Mouse (Mus musculus) MEL (cell line): ENCODE measurements around the gene Ubxn10. TPM values are rescaled to one million over a fixed set of nuclear protein-coding genes. Genes with fewer than 3 reads are reported as not detected.

Experiments used
- DNase-seq: peaks from one replicate; pipeline ENCODE4 v3.0.0; 2011; ENCODE audit warnings: low read depth, low spot score
- H3K27ac ChIP-seq: 2 replicates; pipeline ENCODE4 v1.5.1; 2012; ENCODE audit warnings: low read depth, mild to moderate bottlenecking, control low read depth, low read length, moderate library complexity; ENCODE audit not compliant: control insufficient read depth
- H3K27me3 ChIP-seq, 2 experiments: fragments of 150-350 bp in 1 of 2; sonication (generic) in 1 of 2; 2 replicates each; pipeline ENCODE4 v1.6.1; 2012; ENCODE audit warnings: low read length in 2 of 2, mild to moderate bottlenecking in 2 of 2, improper control_type of control experiment in 1 of 2, moderate library complexity in 1 of 2; ENCODE audit not compliant: insufficient read depth in 2 of 2, control insufficient read depth in 1 of 2
- H3K36me3 ChIP-seq, 2 experiments: 2 replicates each; pipeline ENCODE4 v1.6.1; 2012 to 2014; ENCODE audit warnings: low read length in 2 of 2, improper control_type of control experiment in 1 of 2, inconsistent platforms in 1 of 2, mild to moderate bottlenecking in 1 of 2; ENCODE audit not compliant: insufficient read depth in 2 of 2, control insufficient read depth in 1 of 2
- H3K4me1 ChIP-seq, 2 experiments: fragments of 150-350 bp in 1 of 2; sonication (generic) in 1 of 2; 2 replicates each; pipeline ENCODE4 v1.6.1; 2012; ENCODE audit warnings: low read length in 2 of 2, improper control_type of control experiment in 1 of 2, mild to moderate bottlenecking in 1 of 2; ENCODE audit not compliant: insufficient read depth in 2 of 2, control insufficient read depth in 1 of 2
- H3K4me3 ChIP-seq, 2 experiments: fragments of 150-350 bp in 1 of 2; sonication (generic) in 1 of 2; 2 replicates each; pipeline ENCODE4 v1.5.1; 2012; ENCODE audit warnings: low read depth in 2 of 2, low read length in 2 of 2, mild to moderate bottlenecking in 2 of 2, moderate library complexity in 2 of 2, control low read depth in 1 of 2, improper control_type of control experiment in 1 of 2; ENCODE audit not compliant: control insufficient read depth in 1 of 2, insufficient read depth in 1 of 2
- H3K79me2 ChIP-seq: 2 replicates; pipeline ENCODE4 v1.6.1; 2012; ENCODE audit warnings: mild to moderate bottlenecking, low read length, moderate library complexity; ENCODE audit not compliant: control insufficient read depth, poor library complexity, insufficient read depth
- H3K9ac ChIP-seq: 2 replicates; pipeline ENCODE4 v1.6.1; 2012; ENCODE audit warnings: low read depth, mild to moderate bottlenecking, control low read depth, low read length, moderate library complexity; ENCODE audit not compliant: control insufficient read depth, poor library complexity, severe bottlenecking
- H3K9me3 ChIP-seq: fragments of 150-350 bp; sonication (generic); replicated peaks from 2 replicates; pipeline ENCODE4 v1.6.1; 2012; ENCODE audit warnings: mild to moderate bottlenecking, low read length, improper control_type of control experiment, moderate library complexity; ENCODE audit not compliant: insufficient read depth
- CHD1 ChIP-seq: IDR thresholded peaks from 2 replicates; pipeline ENCODE4 v1.6.1; 2012; ENCODE audit warnings: low read depth, mild to moderate bottlenecking, inconsistent platforms, low read length, improper control_type of control experiment
- CHD2 ChIP-seq: IDR thresholded peaks from 2 replicates; pipeline ENCODE4 v1.6.1; 2011; ENCODE audit warnings: low read length, improper control_type of control experiment
- CTCF ChIP-seq, 3 experiments: IDR thresholded peaks in 2 of 3; conservative IDR thresholded peaks in 1 of 3; 2 replicates each; pipeline ENCODE4 v1.5.1; 2011 to 2012; ENCODE audit warnings: low read length in 3 of 3, low read depth in 2 of 3, mild to moderate bottlenecking in 2 of 3, improper control_type of control experiment in 1 of 3, inconsistent platforms in 1 of 3, mixed read lengths in 1 of 3, moderate library complexity in 1 of 3; ENCODE audit not compliant: control insufficient read depth in 1 of 3, insufficient read depth in 1 of 3, poor library complexity in 1 of 3, severe bottlenecking in 1 of 3
- E2F4 ChIP-seq: IDR thresholded peaks from 2 replicates; pipeline ENCODE4 v1.6.1; 2011; ENCODE audit warnings: low read depth, low read length, improper control_type of control experiment, borderline replicate concordance
- GABPA ChIP-seq: IDR thresholded peaks from 2 replicates; pipeline ENCODE4 v1.6.1; 2012; ENCODE audit warnings: low read depth, mild to moderate bottlenecking, inconsistent platforms, low read length, improper control_type of control experiment, moderate library complexity
- GATA1 ChIP-seq: IDR thresholded peaks from 2 replicates; pipeline ENCODE4 v1.6.1; 2011; ENCODE audit warnings: low read depth, low read length, improper control_type of control experiment
- HCFC1 ChIP-seq: IDR thresholded peaks from 2 replicates; pipeline ENCODE4 v1.6.1; 2012; ENCODE audit warnings: low read depth, mild to moderate bottlenecking, inconsistent platforms, low read length, improper control_type of control experiment, moderate library complexity
- JUND ChIP-seq: IDR thresholded peaks from 2 replicates; pipeline ENCODE4 v1.6.1; 2011; ENCODE audit warnings: low read depth, mild to moderate bottlenecking, improper control_type of control experiment, low read length
- MXI1 ChIP-seq: IDR thresholded peaks from 2 replicates; pipeline ENCODE4 v1.6.1; 2011; ENCODE audit warnings: mild to moderate bottlenecking, low read depth, low read length, improper control_type of control experiment
- MYB ChIP-seq: IDR thresholded peaks from 2 replicates; pipeline ENCODE4 v1.6.1; 2011; ENCODE audit warnings: mild to moderate bottlenecking, low read depth, low read length, improper control_type of control experiment
- MYC ChIP-seq: IDR thresholded peaks from 2 replicates; pipeline ENCODE4 v1.6.1; 2011; ENCODE audit warnings: low read depth, mild to moderate bottlenecking, low read length, improper control_type of control experiment, moderate library complexity
- NRF1 ChIP-seq: IDR thresholded peaks from 2 replicates; pipeline ENCODE4 v1.6.1; 2014; ENCODE audit warnings: low read depth, mild to moderate bottlenecking, inconsistent platforms, low read length, improper control_type of control experiment, moderate library complexity; ENCODE audit not compliant: poor library complexity, insufficient read depth, severe bottlenecking
- POLR2A ChIP-seq, 2 experiments: IDR thresholded peaks; 2 replicates each; pipeline ENCODE4 v1.6.1; 2011 to 2012; ENCODE audit warnings: low read length in 2 of 2, mild to moderate bottlenecking in 2 of 2, control low read depth in 1 of 2, improper control_type of control experiment in 1 of 2, low read depth in 1 of 2, moderate library complexity in 1 of 2; ENCODE audit not compliant: control insufficient read depth in 1 of 2, insufficient read depth in 1 of 2, poor library complexity in 1 of 2
- POLR2AphosphoS2 ChIP-seq: IDR thresholded peaks from 2 replicates; pipeline ENCODE4 v1.6.1; 2011; ENCODE audit warnings: low read length, improper control_type of control experiment
- POLR2AphosphoS5 ChIP-seq: IDR thresholded peaks from 2 replicates; pipeline ENCODE4 v1.6.1; 2012; ENCODE audit warnings: low read depth, borderline replicate concordance, mild to moderate bottlenecking, inconsistent platforms, low read length, moderate library complexity, mixed read lengths
- RAD21 ChIP-seq: IDR thresholded peaks from 2 replicates; pipeline ENCODE4 v1.6.1; 2011; ENCODE audit warnings: mild to moderate bottlenecking, low read depth, low read length, improper control_type of control experiment
- RCOR1 ChIP-seq: IDR thresholded peaks from 2 replicates; pipeline ENCODE4 v1.6.1; 2012; ENCODE audit warnings: low read depth, mild to moderate bottlenecking, inconsistent platforms, low read length, improper control_type of control experiment
- SIN3A ChIP-seq: IDR thresholded peaks from 2 replicates; pipeline ENCODE4 v1.6.1; 2012; ENCODE audit warnings: low read length, improper control_type of control experiment, inconsistent platforms
- SMC3 ChIP-seq: IDR thresholded peaks from 2 replicates; pipeline ENCODE4 v1.6.1; 2011; ENCODE audit warnings: low read depth, low read length, improper control_type of control experiment
- TBP ChIP-seq: IDR thresholded peaks from 2 replicates; pipeline ENCODE4 v1.8.0; 2011; ENCODE audit warnings: low read depth, low read length, improper control_type of control experiment
- TCF12 ChIP-seq: IDR thresholded peaks from 2 replicates; pipeline ENCODE4 v1.6.1; 2014; ENCODE audit warnings: low read depth, mild to moderate bottlenecking, inconsistent platforms, low read length, improper control_type of control experiment, moderate library complexity
- USF1 ChIP-seq: IDR thresholded peaks from 2 replicates; pipeline ENCODE4 v1.6.1; 2014; ENCODE audit warnings: low read depth, mild to moderate bottlenecking, inconsistent platforms, low read length, improper control_type of control experiment, moderate library complexity
- USF2 ChIP-seq, 2 experiments: IDR thresholded peaks; 2 replicates each; pipeline ENCODE4 v1.6.1; 2011 to 2012; ENCODE audit warnings: improper control_type of control experiment in 2 of 2, low read length in 2 of 2, borderline replicate concordance in 1 of 2, inconsistent platforms in 1 of 2, low read depth in 1 of 2, mild to moderate bottlenecking in 1 of 2; ENCODE audit not compliant: insufficient read depth in 1 of 2
- ZMIZ1 ChIP-seq: IDR thresholded peaks from 2 replicates; pipeline ENCODE4 v1.6.1; 2012; ENCODE audit warnings: low read depth, mild to moderate bottlenecking, inconsistent platforms, low read length, improper control_type of control experiment, moderate library complexity
- ZNF384 ChIP-seq: IDR thresholded peaks from 2 replicates; pipeline ENCODE4 v1.6.1; 2012; ENCODE audit warnings: low read depth, mild to moderate bottlenecking, inconsistent platforms, low read length, improper control_type of control experiment
- polyA plus RNA-seq, 2 experiments: library from polyadenylated mRNA; stranded (reverse) in 1 of 2; unstranded in 1 of 2; fragments of >175 nt in 1 of 2; fragments of >200 nt in 1 of 2; gene quantifications; 2 replicates each; pipeline versions ENCODE4 v1.2.1 to v1.2.4; 2012; ENCODE audit warnings: low replicate concordance in 2 of 2, low read depth in 1 of 2; ENCODE audit not compliant: insufficient read length in 2 of 2, insufficient read depth in 1 of 2, missing spikeins in 1 of 2
- total RNA-seq: library from RNA; depleted of rRNA; stranded (reverse); fragments of 300-350 nt; gene quantifications from 2 replicates; pipeline ENCODE4 v1.2.3, GENCODE M21; 2012

Gene Ubxn10
- total and polyA plus RNA-seq, 3 experiments: not detected

DNA sequence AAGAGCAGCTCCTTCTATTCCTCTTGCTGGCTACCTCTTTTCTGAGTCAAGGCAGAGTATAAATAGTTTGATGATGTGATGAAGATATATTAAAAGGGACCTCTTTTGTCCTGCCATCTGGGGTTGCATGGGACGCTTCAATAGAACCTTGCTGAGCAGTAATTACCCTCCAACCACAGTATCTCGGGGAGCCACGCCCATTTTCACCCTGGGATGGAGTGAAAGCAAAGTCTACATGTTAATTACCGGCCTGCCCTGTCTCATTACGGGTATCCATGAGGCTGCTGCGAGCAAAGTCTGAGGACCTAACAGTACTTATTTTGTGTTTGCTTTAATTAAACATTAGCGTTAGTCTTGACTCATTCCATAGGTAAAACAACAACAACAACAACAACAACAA is 40.2 kb downstream of the Ubxn10 start:
- no peaks in the 10 kb centered on the region for H3K9me3 ChIP-seq
- no peak overlapping the region for H3K27ac ChIP-seq
- H3K4me3 ChIP-seq: no peak overlapping the region
- no peak for TF ChIP-seq TBP
- no peak for TF ChIP-seq MYB
- no peak for TF ChIP-seq SIN3A
- TF ChIP-seq USF2 (IDR thresholded peaks at IDR 0.05; ENCODE audit: borderline replicate concordance in 1 of 2, insufficient read depth in 1 of 2, low read depth in 1 of 2, low read length in 2 of 2): no peak
- no peak for TF ChIP-seq POLR2AphosphoS2
- TF ChIP-seq E2F4: no peak
- no peak for TF ChIP-seq HCFC1
- TF ChIP-seq SMC3: no peak
- no peak for TF ChIP-seq ZMIZ1
- no peak for TF ChIP-seq ZNF384
- TF ChIP-seq CHD1: no peak
- TF ChIP-seq CHD2: no peak
- TF ChIP-seq GABPA: no peak
- no peak for TF ChIP-seq POLR2AphosphoS5
- TF ChIP-seq CTCF (IDR thresholded peaks at IDR 0.05 in 2 of 3, conservative IDR thresholded peaks at IDR 0.05 in 1 of 3; ENCODE audit: control insufficient read depth in 1 of 3, insufficient read depth in 1 of 3, low read depth in 2 of 3, low read length in 3 of 3, poor library complexity in 1 of 3, severe bottlenecking in 1 of 3): no peak
- no peak for TF ChIP-seq MXI1
- no peak for TF ChIP-seq POLR2A (IDR thresholded peaks at IDR 0.05; ENCODE audit: control insufficient read depth in 1 of 2, insufficient read depth in 1 of 2, low read depth in 1 of 2, low read length in 2 of 2, poor library complexity in 1 of 2)
- TF ChIP-seq NRF1: no peak
- TF ChIP-seq, all 39 proteins: peak for 0
- DNase-seq: no peak
- Histone ChIP-seq H3K79me2 (no peaks in the 10 kb centered on the region), H3K4me1 (no peaks in the 10 kb centered on the region), H3K9ac (no peak overlapping the region), H3K36me3 (no peaks in the 10 kb centered on the region), H3K27me3 (no peaks in the 10 kb centered on the region)

DNA sequence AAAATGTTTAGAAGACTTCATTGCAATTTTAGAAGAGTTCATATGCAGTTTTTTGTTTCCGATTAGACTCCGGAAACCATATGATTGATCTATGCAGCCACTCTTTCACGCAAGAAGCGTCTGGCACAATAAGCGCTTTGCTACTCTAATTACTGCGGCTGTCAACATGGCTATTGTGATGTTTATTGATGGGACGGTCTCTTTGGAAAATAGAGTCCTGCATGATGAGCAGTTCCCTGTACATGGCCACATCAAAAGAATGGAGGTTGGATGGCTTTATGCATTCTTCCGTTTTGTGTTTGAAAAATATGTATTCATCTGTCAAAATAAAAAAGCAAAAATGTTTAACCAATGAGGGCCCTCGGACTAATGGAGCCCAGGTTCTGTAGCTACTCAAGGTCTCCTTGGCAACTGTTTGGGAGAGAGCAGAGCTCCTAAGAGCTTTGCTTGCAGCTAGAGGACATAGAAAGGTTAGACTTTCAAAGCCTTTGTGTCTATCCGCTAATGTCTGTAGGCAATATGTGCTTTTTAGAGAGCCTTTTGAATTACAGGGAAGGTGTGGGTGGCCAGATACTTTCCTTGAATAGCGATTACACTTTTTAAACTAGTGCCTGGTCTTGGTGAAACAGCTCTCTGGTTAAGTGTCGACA is 43.8 kb downstream of the Ubxn10 start:
- Histone ChIP-seq H3K79me2 (no peaks in the 10 kb centered on the region), H3K4me1 (no peaks in the 10 kb centered on the region), H3K36me3 (no peaks in the 10 kb centered on the region), H3K9me3 (no peaks in the 10 kb centered on the region), H3K9ac (no peak overlapping the region), H3K27me3 (no peaks in the 10 kb centered on the region), H3K4me3 (no peak overlapping the region), H3K27ac (no peak overlapping the region)
- no peak for DNase-seq
- TF ChIP-seq GATA1: no peak
- no peak for TF ChIP-seq USF1
- no peak for TF ChIP-seq CHD1
- TF ChIP-seq POLR2A (IDR thresholded peaks at IDR 0.05; ENCODE audit: control insufficient read depth in 1 of 2, insufficient read depth in 1 of 2, low read depth in 1 of 2, low read length in 2 of 2, poor library complexity in 1 of 2): no peak
- no peak for TF ChIP-seq RAD21
- TF ChIP-seq RCOR1: no peak
- TF ChIP-seq CTCF (IDR thresholded peaks at IDR 0.05 in 2 of 3, conservative IDR thresholded peaks at IDR 0.05 in 1 of 3; ENCODE audit: control insufficient read depth in 1 of 3, insufficient read depth in 1 of 3, low read depth in 2 of 3, low read length in 3 of 3, poor library complexity in 1 of 3, severe bottlenecking in 1 of 3): no peak
- TF ChIP-seq TCF12: no peak
- no peak for TF ChIP-seq JUND
- no peak for TF ChIP-seq MYC
